Mouse (Mus musculus) lung, postnatal 4 days (tissue): ENCODE results near the gene Ptgdr2.
A peak's percentile ranks its signal among the peaks of the same experiment; 100 is the strongest.

Experiments
- DNase-seq, 2 experiments: peaks; one replicate each; pipeline ENCODE4 v3.0.0; 2021

Ptgdr2 gene

DNA sequence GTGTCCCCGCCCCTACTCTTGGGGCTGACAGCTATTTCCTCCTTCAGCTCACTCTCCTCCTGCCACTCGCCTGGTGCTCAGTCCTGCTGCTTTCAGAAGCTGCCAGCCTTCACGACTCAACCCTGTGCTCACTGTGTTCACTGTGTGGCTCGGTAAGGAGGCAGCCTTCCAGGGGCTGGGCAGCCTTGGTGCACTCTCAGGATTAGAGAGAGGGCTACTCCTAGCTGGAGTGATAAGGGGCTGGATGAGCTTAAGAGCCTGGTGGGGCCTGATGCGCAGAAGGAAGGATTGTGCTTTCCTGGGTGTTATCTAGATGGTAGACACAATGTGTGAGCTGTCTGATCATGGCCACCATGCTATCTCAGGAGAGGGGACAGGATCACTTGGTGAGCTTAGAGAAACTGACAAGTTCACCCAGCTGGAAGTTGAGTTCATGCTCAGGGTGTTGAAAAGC is at the start of gene Ptgdr2:
TSS of gene Ptgdr2 (plus strand) at position 51 of the 454 bp plus-strand sequence.
- DNase-seq: peak in 1 of 2 experiments; percentile 42

GRCm38 (mm10) chr19:10892201-10892600 is 44.8 kb upstream of the Ptgdr2 start:
- DNase-seq: no peak

GRCm38 (mm10) chr19:10895016-10895528 is 41.9 kb upstream of the Ptgdr2 start, which contains the start of gene Prpf19:
TSS of gene Prpf19 (plus strand) at chr19:10895231.
- peak; percentile 98 for DNase-seq

- DNase-seq: no peak
Measured at GRCm38 (mm10) chr19:10895708-10896107, 41.3 kb upstream of the Ptgdr2 start.

GRCm38 (mm10) chr19:10896849-10897248 is 40.1 kb upstream of the Ptgdr2 start:
- no peak for DNase-seq

DNA sequence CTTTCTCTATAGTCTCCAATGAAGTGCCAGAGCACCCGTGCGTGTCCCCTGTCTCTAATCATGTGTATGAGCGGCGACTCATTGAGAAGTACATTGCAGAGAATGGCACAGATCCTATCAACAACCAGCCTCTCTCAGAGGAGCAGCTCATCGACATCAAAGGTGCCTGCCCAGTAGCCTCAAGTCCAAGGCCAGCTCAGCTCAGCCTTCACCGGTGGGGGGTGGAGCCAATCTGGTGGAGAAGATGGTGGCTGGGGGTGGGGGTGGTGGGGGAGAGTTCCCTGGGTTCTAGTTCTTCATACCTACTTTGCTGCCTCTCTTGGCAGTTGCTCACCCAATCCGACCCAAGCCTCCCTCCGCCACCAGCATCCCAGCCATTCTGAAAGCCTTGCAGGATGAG is 39.5 kb upstream of the Ptgdr2 start:
- DNase-seq: no peak

DNA sequence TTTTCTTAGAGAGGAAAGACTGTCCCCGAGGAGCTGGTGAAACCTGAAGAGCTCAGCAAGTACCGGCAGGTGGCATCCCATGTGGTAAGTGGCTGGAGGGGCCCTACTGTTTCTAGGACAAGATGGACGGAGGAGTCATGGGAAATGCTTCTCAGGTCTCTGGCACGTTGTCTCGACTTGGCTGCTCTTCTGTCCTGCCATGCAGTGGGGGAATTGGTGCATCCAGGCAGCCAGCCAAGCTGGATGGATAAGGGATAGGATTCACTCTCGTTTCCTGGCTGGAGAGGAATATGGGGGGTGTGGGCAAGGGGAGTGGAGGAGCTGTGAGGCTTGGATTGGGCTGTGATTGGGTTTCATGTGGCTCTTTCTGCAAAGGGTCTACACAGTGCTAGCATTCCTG is 36.6 kb upstream of the Ptgdr2 start:
- DNase-seq: no peak

DNA sequence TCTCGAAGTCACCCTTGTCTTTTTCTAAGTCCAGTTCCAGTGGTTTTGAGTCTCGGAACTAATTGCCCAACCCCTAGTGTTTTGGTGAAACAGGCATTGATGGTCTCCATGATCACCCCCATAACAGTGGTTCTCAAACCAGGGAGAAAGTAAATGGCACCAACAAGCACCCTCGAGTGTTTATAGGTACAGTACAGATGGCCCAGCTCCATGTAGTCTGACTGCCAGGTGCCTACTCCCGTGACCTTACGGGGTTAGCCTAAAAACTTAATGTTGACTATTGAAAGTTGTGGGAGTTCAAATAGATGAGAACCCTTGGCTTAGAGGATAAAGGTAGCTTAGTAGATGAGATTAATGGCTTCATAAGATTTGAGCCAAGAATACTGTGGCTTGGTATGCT is 35.9 kb upstream of the Ptgdr2 start:
- DNase-seq: no peak

- DNase-seq: no peak
Measured at GRCm38 (mm10) chr19:10904512-10904911, 32.4 kb upstream of the Ptgdr2 start.

- DNase-seq: peak; percentile 71 to 91
Measured at GRCm38 (mm10) chr19:10904927-10905727, 31.8 kb upstream of the Ptgdr2 start.

DNA sequence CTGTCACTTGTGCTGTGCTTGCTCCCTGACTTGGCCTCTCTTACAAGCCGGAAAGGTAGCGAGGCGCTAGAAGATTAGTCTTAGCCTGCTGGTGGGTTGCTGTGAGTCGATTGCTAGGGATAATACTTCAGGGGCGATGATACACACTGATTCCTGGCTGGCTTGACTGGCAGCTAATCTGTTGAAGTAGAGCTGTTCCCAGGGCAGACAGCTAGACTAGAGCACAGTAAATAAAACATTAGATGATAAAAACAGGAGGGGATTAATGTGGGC is 31.3 kb upstream of the Ptgdr2 start:
- DNase-seq: no peak

- DNase-seq: peak; percentile 49 to 69
Measured at GRCm38 (mm10) chr19:10907891-10908290, 29.1 kb upstream of the Ptgdr2 start.

DNA sequence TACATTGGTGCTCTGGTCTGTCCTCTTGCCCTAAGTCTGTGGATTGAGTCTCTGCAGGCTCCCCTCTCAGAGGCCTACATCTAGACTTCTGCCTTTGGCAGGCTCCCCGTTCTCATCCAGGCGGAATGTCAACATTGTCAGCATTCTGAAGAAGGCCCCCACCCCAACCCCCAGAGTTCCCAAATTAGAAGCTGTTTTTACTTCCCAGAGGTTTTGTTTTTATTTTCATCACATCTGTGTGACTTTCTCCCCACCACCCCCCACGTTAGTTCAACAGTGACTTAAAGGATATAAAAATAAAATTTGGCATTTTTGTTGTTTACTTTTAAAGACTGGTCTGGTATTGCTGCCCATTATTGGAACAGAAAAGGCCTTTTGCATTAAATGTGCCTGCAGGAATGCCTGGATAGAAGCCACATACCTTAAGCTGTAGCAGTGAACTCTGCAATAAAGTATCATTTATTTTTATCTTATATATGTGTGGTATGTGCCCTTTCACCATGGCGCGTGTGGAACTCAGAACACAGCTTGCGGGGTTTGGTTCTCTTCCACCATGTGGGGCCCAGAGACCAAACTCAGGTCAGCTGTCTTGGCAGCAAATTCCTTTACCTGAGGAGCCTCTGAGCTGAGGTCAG is 27.8 kb upstream of the Ptgdr2 start:
- peak; percentile 39 to 77 for DNase-seq

GRCm38 (mm10) chr19:10914291-10914690 is 22.7 kb upstream of the Ptgdr2 start:
- DNase-seq: no peak

GRCm38 (mm10) chr19:10914870-10915269 is 22.1 kb upstream of the Ptgdr2 start:
- no peak for DNase-seq

DNA sequence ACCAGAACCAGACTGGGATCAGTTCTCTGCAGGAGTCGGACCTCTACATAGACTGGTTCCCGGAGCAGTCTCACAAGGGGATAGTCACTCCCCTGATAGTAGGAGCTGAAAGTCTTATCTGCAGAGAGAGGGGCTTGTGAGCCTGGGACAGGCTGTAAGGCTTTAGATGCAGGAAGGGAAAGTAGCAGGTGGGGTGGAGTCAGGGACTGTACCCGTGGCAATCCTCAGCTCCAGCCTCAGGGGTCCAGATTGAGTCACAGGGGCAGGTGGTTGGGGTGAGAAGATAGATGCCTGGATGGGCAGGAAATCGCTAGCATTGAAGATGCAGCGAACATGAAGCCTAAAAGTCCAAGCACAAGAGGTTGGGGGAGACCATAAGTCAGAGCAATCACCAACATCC is 20.5 kb upstream of the Ptgdr2 start:
- no peak for DNase-seq

GRCm38 (mm10) chr19:10918321-10918991 is 18.5 kb upstream of the Ptgdr2 start:
- DNase-seq: no peak

GRCm38 (mm10) chr19:10920532-10920931 is 16.4 kb upstream of the Ptgdr2 start, which contains the start of gene Zp1:
TSS of gene Zp1 (minus strand) at chr19:10920632.
- DNase-seq: no peak

GRCm38 (mm10) chr19:10921058-10921457 is 15.9 kb upstream of the Ptgdr2 start:
- DNase-seq: no peak

DNA sequence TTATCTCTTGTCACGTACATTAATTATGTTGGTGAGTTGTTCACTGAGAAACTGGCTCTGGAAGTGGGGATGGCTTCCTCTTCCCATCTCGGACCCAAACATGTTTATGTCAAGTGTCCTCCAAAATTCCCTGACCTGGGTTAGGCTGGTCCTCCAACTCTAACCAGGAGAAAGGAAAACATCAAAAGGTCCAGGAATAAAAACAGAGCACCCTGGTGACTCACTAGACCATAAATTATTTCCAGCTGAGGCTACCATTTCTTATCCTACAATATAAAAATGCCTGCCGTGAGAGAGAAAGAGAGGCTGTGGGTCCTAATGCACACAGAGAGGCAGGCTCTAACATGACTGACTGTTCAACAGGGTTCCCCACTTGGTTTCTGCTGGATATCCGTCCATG is 12.7 kb upstream of the Ptgdr2 start:
- DNase-seq: no peak

- no peak for DNase-seq
Measured at GRCm38 (mm10) chr19:10926123-10926621, 10.8 kb upstream of the Ptgdr2 start.

- DNase-seq: no peak
Measured at GRCm38 (mm10) chr19:10926666-10927065, 10.3 kb upstream of the Ptgdr2 start.

DNA sequence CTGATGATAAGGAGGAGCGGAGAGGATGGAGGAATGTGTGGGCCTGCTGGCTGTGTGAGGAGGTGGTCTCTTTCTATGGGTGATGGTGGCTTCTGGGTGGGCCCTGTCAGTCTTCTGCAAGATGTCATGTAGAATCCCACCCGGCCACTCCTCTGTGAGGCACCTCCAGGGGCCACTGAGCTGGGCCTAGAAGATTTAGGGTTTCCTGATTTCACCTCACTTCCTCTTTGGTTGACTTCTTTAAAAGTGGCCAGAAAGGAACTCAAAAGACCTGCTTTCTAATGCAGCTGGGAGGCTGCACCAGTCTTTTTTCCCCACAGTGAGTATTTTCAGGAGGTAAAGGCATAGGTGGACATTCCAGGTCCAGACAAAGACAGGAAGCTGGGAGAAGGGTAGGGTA is 6.3 kb upstream of the Ptgdr2 start:
- DNase-seq: no peak
